Mouse (Mus musculus) C2C12 (cell line): ENCODE measurements at regions not wholly inside any gene's neighbourhood (a gene's known extent, or its start where the extent isn't known, plus 50 kb on each side); places are given as distances from the start of the nearest gene placed in this dataset.

Experiments
- CEBPB ChIP-seq: IDR thresholded peaks from one replicate; pipeline ENCODE4 v1.6.1; 2011; ENCODE audit warnings: low read depth, mild to moderate bottlenecking, control low read depth, moderate library complexity
- CTCF ChIP-seq: IDR thresholded peaks from one replicate; pipeline ENCODE4 v1.5.1; 2011; ENCODE audit not compliant: control insufficient read depth, insufficient read depth, insufficient read length
- FOSL1 ChIP-seq: IDR thresholded peaks from one replicate; pipeline ENCODE4 v1.8.0; 2011; ENCODE audit warnings: mild to moderate bottlenecking, low read length; ENCODE audit not compliant: poor library complexity, insufficient read depth, severe bottlenecking
- MAX ChIP-seq: IDR thresholded peaks from one replicate; pipeline ENCODE4 v1.6.1; 2011; ENCODE audit warnings: mild to moderate bottlenecking, control low read depth
- MYOD1 ChIP-seq: IDR thresholded peaks from one replicate; pipeline ENCODE4 v1.6.1; 2011; ENCODE audit warnings: low read depth; ENCODE audit not compliant: control insufficient read depth, insufficient read length
- MYOG ChIP-seq: IDR thresholded peaks from one replicate; pipeline ENCODE4 v1.6.1; 2011; ENCODE audit not compliant: control insufficient read depth, insufficient read length; ENCODE audit errors: extremely low read depth
- USF1 ChIP-seq: IDR thresholded peaks from one replicate; pipeline ENCODE4 v1.6.1; 2011; ENCODE audit warnings: low read depth, mild to moderate bottlenecking, control low read depth, moderate library complexity

DNA sequence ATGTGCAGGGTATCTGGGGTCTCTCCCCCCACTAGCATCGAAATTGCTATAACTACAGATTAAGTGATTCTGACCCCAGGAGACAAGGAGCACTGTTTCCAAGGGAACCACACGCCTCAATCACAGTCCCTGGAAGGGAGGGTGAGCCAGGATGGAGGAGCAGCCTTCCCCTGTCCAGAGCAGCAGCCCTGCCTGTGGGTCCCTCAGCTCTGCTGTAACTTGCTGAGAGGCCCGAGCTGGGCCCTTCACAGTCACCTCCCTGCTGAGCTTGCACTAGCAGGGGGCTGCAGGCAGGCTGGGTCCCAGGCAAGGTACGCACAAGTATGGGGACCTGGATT, 62.4 kb upstream of the Unc5b start:
- TF ChIP-seq FOSL1 (no peak), MAX (no peak), CTCF (no peak), USF1 (no peak), CEBPB (no peak), MYOD1 (no peak), MYOG (no peak)
